In genomic region chr9:95762228-95762627, GRCm38 (mm10) we compare ENCODE assay signal across 17 mouse cellular contexts.
"Had no signal": no experiment of that assay in that cellular context is flagged by ENCODE, and none has a peak within 500 bp of the region (broad histone marks: within the 10 kb centered on the region; RNA-seq: fewer than 3 reads in every experiment).

No protein-coding gene starts in this region.

- DNase-seq: lung, adult 18-20 months; lung, embryonic 14.5 days; lung, postnatal 10 days; lung, postnatal 4 days; right cerebral cortex, adult 18-20 months; right cerebral cortex, postnatal 25 days; right cerebral cortex, postnatal 4 days; spleen, adult 18-20 months; thymus, adult 2 months; thymus, postnatal 25 days; thymus, postnatal 4 days had no signal

- H3K9ac ChIP-seq: lung, embryonic 14.5 days; midbrain, embryonic 13.5 days; midbrain, embryonic 15.5 days; neural tube, embryonic 13.5 days; neural tube, embryonic 15.5 days had no signal

- H3K4me1 ChIP-seq: midbrain, embryonic 13.5 days; midbrain, embryonic 15.5 days; neural tube, embryonic 13.5 days; neural tube, embryonic 15.5 days had no signal

- H3K4me3 ChIP-seq: megakaryocyte, embryonic 14.5 days; midbrain, embryonic 13.5 days; midbrain, embryonic 15.5 days; neural tube, embryonic 13.5 days; neural tube, embryonic 15.5 days had no signal

- H3K27me3 ChIP-seq: megakaryocyte, embryonic 14.5 days; midbrain, embryonic 13.5 days; midbrain, embryonic 15.5 days; neural tube, embryonic 13.5 days; neural tube, embryonic 15.5 days had no signal

- H3K9me3 ChIP-seq: megakaryocyte, embryonic 14.5 days; midbrain, embryonic 13.5 days; midbrain, embryonic 15.5 days; neural tube, embryonic 13.5 days; neural tube, embryonic 15.5 days had no signal

- ATAC-seq: midbrain, embryonic 13.5 days; midbrain, embryonic 15.5 days had no signal

- H3K4me2 ChIP-seq: lung, embryonic 14.5 days; midbrain, embryonic 11.5 days; midbrain, embryonic 13.5 days; midbrain, embryonic 15.5 days; neural tube, embryonic 13.5 days; neural tube, embryonic 15.5 days had no signal

- H3K27ac ChIP-seq: midbrain, embryonic 13.5 days; midbrain, embryonic 15.5 days; neural tube, embryonic 13.5 days; neural tube, embryonic 15.5 days had no signal

- H3K36me3 ChIP-seq: midbrain, embryonic 13.5 days; midbrain, embryonic 15.5 days; neural tube, embryonic 13.5 days; neural tube, embryonic 15.5 days had no signal
